Mouse (Mus musculus) monocyte, adult 5-6 weeks (primary cell): ENCODE data around the gene Asap3. TPM values are rescaled to one million over a fixed set of nuclear protein-coding genes. Genes with fewer than 3 reads are reported as not detected.
A peak's percentile ranks its signal among the peaks of the same experiment; 100 is the strongest.

Source experiments
- ATAC-seq: fragments of 153-309, 156-312 bp; replicated peaks from 2 replicates; pipeline ENCODE4 v1.8.0; 2017; ENCODE audit warnings: mild to moderate bottlenecking; ENCODE audit not compliant: low TSS enrichment, insufficient number of reproducible peaks, severe bottlenecking, poor library complexity, low FRiP score
- total RNA-seq: library from RNA; stranded (forward); fragments of 200-1000, 200-491, 200-594 nt; gene quantifications from 3 replicates; pipeline ENCODE4 v1.2.3, GENCODE M21; 2017

The Asap3 gene
- not detected in 3 replicates for total RNA-seq

- ATAC-seq, result peak; percentile 44
These were observed at the start of gene Asap3 for GRCm38 (mm10) chr4:136206033-136206893. Gene Asap3 (plus strand): TSS chr4:136206365.

- no peak for ATAC-seq
These were observed 47.7 kb upstream of the Asap3 start for GRCm38 (mm10) chr4:136158498-136158897.

- peak; percentile 88 for ATAC-seq
These were observed 46.3 kb upstream of the Asap3 start for GRCm38 (mm10) chr4:136159802-136160397.

GRCm38 (mm10) chr4:136163448-136163847 lies 42.7 kb upstream of the Asap3 start:
- peak; percentile 88 for ATAC-seq

- no peak for ATAC-seq
These were observed 41.2 kb upstream of the Asap3 start for GRCm38 (mm10) chr4:136164981-136165380.

- ATAC-seq, result no peak
These were observed 38.5 kb upstream of the Asap3 start for GRCm38 (mm10) chr4:136167701-136168100.

- ATAC-seq, result no peak
These were observed 35.8 kb upstream of the Asap3 start for GRCm38 (mm10) chr4:136170401-136170800.

GRCm38 (mm10) chr4:136171455-136171854 lies 34.7 kb upstream of the Asap3 start:
- no peak for ATAC-seq

GRCm38 (mm10) chr4:136172011-136172541 lies 34.1 kb upstream of the Asap3 start, which contains the start of gene E2f2:
Gene E2f2 (plus strand): TSS chr4:136172394.
- ATAC-seq, result 0 out of 2 replicates have a peak, but pooled peaks have one; percentile 28

GRCm38 (mm10) chr4:136172542-136173209 lies 33.5 kb upstream of the Asap3 start:
- ATAC-seq, result no peak

- ATAC-seq, result no peak
These were observed 32.9 kb upstream of the Asap3 start for GRCm38 (mm10) chr4:136173210-136173715.

- peak; percentile 69 for ATAC-seq
These were observed 31.7 kb upstream of the Asap3 start for GRCm38 (mm10) chr4:136174216-136175193.

GRCm38 (mm10) chr4:136176022-136176552 lies 30.1 kb upstream of the Asap3 start:
- ATAC-seq, result no peak

GRCm38 (mm10) chr4:136177244-136177611 lies 28.9 kb upstream of the Asap3 start:
- ATAC-seq, result no peak

GRCm38 (mm10) chr4:136177612-136178474 lies 28.3 kb upstream of the Asap3 start:
- ATAC-seq, result peak; percentile 10; the same call in 1 of the 2 replicates

GRCm38 (mm10) chr4:136178475-136178921 lies 27.7 kb upstream of the Asap3 start:
- no peak for ATAC-seq

- 0 out of 2 replicates have a peak, but pooled peaks have one; percentile 7 for ATAC-seq
These were observed 26.7 kb upstream of the Asap3 start for GRCm38 (mm10) chr4:136179456-136179855.
